Mouse (Mus musculus) spleen, postnatal 0 days (tissue): ENCODE measurements around the gene Aldh5a1. TPM values are rescaled to one million over a fixed set of nuclear protein-coding genes. Genes with fewer than 3 reads are reported as not detected.

ENCODE experiments used
- polyA plus RNA-seq: library from polyadenylated mRNA; unstranded; fragments of >200 nt; fragmentation: Nextera tagmentation; extraction: Ambion mirVana; gene quantifications from 2 replicates; pipeline ENCODE4 v1.2.1, GENCODE M21; 2015

Gene Aldh5a1
- 0.58 and 0.64 TPM in 2 replicates for polyA plus RNA-seq

DNA sequence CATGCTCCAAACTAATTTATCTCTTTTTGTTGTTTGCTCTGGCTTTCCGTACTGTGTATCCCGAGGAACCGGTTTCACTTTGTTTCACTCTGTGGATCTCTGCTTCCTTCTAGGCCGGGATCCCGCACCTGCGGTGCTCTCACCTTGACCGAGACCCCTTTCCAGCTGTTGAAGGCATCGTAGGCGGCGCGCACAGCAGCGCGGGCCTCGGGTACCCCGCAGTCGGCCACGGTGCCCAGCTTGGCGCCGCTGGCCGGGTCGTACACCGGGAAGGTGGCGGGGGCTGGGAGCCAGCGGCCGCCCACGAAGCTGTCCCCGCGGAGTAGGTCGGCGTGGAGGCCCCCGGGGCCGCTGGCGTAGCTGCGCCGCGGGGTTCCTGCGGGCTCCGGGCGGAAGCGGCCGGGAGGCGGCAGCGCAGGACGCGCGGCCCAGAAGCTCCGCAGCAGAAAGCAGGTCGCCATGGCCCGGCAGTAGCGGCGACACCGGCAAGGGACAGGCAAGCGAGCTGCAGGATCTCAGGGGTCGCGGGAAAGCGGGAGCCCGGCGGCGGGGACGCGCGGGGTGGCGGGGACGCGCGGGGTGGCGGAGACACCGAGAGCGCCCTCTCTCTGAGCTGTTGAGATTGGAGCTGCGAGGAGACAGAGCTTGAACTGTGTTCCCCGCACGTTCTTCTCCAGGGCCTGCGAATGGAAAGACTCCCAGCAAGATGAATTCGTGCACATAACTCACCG lies at the start of gene Aldh5a1:
TSS of gene Aldh5a1 (minus strand) at position 554 of the 731 bp plus-strand sequence.

DNA sequence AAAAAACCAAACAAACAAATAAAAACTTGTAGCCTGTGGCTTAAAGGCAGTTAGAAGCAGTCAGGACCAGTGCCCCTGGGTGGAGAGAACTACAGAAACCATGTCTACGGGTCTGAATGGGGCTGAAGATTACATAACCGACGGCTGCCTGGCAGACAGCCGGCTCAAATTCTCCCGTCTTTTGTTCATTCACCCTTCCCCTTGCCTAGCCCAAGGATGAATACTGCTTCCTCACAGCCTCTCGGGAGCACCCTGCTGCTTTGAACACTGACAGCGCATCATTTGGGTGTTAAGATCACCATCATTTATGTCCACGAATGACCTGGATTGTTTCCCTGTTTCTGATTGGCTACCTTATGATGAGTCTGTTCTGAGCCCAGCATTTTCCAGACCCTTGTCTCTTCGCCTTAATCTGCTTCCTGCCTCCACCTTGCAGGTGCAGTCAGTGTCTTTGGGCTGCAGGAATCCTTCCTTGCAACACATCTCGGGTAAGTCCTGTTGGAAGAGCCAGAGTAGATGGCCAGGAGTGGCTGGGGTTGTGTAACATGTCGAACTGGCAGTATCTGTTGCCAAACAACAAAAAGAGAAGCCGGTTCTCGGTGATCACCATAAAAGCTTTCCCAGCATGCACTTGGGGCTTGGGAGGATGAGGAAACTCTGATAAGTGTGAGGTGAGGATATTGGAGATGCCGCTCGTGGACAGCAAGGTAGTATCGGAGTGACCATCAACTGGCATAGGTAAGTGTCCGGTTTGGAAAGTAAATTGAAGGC lies 5.2 kb upstream of the Aldh5a1 start, which contains the start of gene Gpld1:
TSS of gene Gpld1 (plus strand) at position 641 of the 771 bp plus-strand sequence.

Other genes starting within 250 kb of the Aldh5a1 start
- not detected in 2 replicates for gene Armh2, start 196.4 kb downstream of the Aldh5a1 start, polyA plus RNA-seq
- 154 and 188 TPM in 2 replicates for gene Gmnn, start 175.7 kb downstream of the Aldh5a1 start, polyA plus RNA-seq
- 21.1 and 22.3 TPM in 2 replicates for gene BC005537, start 136.0 kb downstream of the Aldh5a1 start, polyA plus RNA-seq
- 51.9 and 53.0 TPM in 2 replicates for gene Acot13, start 106.1 kb downstream of the Aldh5a1 start, polyA plus RNA-seq
- gene Tdp2, start 106.0 kb downstream of the Aldh5a1 start, polyA plus RNA-seq: 30.3 TPM in 2 replicates
- gene D130043K22Rik, start 92.5 kb downstream of the Aldh5a1 start, polyA plus RNA-seq: not detected in 2 replicates
- gene Gpld1, start 5.5 kb upstream of the Aldh5a1 start, polyA plus RNA-seq: 0.08 and 0.13 TPM in 2 replicates
- gene Mrs2, start 82.7 kb upstream of the Aldh5a1 start, polyA plus RNA-seq: 8.0 and 11.7 TPM in 2 replicates
- gene Dcdc2a, start 118.3 kb upstream of the Aldh5a1 start, polyA plus RNA-seq: 0.30 TPM in 1 of 2 replicates, not detected in the other